Mouse (Mus musculus): ENCODE results near the gene Ear14. TPM values are rescaled to one million over a fixed set of nuclear protein-coding genes. Genes with fewer than 3 reads are reported as not detected.
"Not testable (repeated sequence)": the region's sequence is repeated elsewhere in the genome, so short reads cannot be mapped to it uniquely, and the experiment has no call there.

Gene Ear14
- polyA plus RNA-seq, 1 experiment from 2014 or later: not detected

DNA sequence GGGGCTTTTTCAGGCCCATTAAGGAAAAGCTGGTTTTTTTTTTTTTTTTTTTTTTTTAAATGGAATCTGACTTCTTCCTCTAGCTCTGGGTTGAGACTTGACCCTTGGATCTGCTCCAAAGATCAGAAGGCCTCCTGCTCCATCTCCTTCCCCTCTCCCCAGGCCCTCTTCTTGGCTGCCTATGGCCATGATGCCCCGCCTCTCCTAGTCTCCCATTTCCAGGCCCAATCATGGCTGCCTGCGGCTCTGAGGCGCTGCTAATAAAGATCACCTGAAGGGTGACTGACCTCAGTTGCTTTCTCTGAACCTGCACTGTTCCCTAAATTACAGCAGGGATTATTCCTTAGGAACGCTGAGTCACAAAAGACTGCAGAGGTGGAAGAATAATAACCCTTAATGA is 29.3 kb upstream of the Ear14 start:
- 0 out of 2 replicates have a peak, but pooled peaks cover 8% of the 10 kb centered on the region for H3K4me1 ChIP-seq (ENCODE audit: insufficient read depth, low read length)
- no peaks in the 10 kb centered on the region for H3K9me3 ChIP-seq (ENCODE audit: low read length)
- H3K4me3 ChIP-seq (ENCODE audit: low read length): no peak overlapping the region
- no peak overlapping the region for H3K4me2 ChIP-seq (replicated peaks; ENCODE audit: low read depth, low read length)
- no peaks in the 10 kb centered on the region for H3K36me3 ChIP-seq (ENCODE audit: insufficient read depth, low read length)
- H3K27ac ChIP-seq (ENCODE audit: low read length): no peak overlapping the region
- no peaks in the 10 kb centered on the region for H3K27me3 ChIP-seq (ENCODE audit: insufficient read depth, low read length)
- ATAC-seq (ENCODE audit: low FRiP score, low TSS enrichment): peak; percentile 79
- H3K9ac ChIP-seq (replicated peaks; ENCODE audit: low read length): no peak overlapping the region
- 50% methylated on average over 4 of the region's 4 CpGs for WGBS

DNA sequence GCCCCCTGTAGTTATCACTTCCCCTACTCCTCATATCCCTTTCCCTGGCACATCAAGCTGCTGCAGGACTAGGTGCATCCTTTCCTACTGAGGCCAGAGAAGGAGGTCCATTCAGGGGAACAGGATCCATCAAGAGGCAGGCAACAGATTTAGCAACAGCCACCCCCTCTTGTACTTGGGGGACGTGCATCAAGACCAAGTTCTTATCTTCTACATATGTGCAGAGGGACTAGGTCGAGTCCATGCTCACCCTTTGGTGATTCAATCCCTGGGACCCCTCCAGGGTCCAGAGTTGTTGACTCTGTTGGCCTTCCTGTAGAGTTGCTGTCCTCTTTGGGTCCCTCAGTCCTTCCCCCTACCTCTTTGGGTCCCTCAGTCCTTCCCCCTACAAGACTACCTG is 22.1 kb upstream of the Ear14 start:
- not testable (repeated sequence) for H3K36me3 ChIP-seq (ENCODE audit: insufficient read depth, low read length); H3K4me1 ChIP-seq (ENCODE audit: insufficient read depth, low read length); H3K9ac ChIP-seq (replicated peaks; ENCODE audit: low read length); H3K4me2 ChIP-seq (replicated peaks; ENCODE audit: low read depth, low read length); H3K27ac ChIP-seq (ENCODE audit: low read length); H3K4me3 ChIP-seq (ENCODE audit: low read length); H3K9me3 ChIP-seq (ENCODE audit: low read length); H3K27me3 ChIP-seq (ENCODE audit: insufficient read depth, low read length); ATAC-seq (ENCODE audit: low FRiP score, low TSS enrichment)
- WGBS: 79% methylated on average over 2 of the region's 2 CpGs

DNA sequence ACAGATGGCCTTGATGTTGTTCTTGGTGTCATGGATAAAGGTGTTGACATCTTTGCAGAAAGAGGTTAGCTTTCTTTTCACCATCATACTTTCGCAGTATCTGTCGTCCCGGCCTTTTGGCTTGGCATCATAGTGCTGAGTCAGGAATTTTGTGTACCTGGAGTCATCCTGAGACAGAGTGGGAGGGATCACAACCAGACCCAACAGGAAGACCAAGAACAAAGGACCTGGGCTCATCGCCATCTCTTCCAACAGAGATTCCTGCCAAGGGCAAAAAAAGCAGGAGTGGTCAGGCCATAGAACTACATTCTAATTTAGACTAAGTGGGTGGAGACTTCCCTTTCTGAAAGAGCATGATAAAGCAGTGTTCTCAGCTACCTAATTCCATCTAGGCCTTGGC is 7.5 kb upstream of the Ear14 start:
- no peak overlapping the region for H3K9ac ChIP-seq (replicated peaks; ENCODE audit: low read length)
- no peaks in the 10 kb centered on the region for H3K4me1 ChIP-seq (ENCODE audit: insufficient read depth, low read length)
- no peak overlapping the region for H3K4me3 ChIP-seq (ENCODE audit: low read length)
- H3K9me3 ChIP-seq (ENCODE audit: low read length): no peaks in the 10 kb centered on the region
- no peak for ATAC-seq (ENCODE audit: low FRiP score, low TSS enrichment)
- no peaks in the 10 kb centered on the region for H3K27me3 ChIP-seq (ENCODE audit: insufficient read depth, low read length)
- WGBS: 92% methylated on average over 4 of the region's 4 CpGs
- H3K27ac ChIP-seq (ENCODE audit: low read length): no peak overlapping the region
- H3K4me2 ChIP-seq (replicated peaks; ENCODE audit: low read depth, low read length): no peak overlapping the region
- H3K36me3 ChIP-seq (ENCODE audit: insufficient read depth, low read length): no peaks in the 10 kb centered on the region

DNA sequence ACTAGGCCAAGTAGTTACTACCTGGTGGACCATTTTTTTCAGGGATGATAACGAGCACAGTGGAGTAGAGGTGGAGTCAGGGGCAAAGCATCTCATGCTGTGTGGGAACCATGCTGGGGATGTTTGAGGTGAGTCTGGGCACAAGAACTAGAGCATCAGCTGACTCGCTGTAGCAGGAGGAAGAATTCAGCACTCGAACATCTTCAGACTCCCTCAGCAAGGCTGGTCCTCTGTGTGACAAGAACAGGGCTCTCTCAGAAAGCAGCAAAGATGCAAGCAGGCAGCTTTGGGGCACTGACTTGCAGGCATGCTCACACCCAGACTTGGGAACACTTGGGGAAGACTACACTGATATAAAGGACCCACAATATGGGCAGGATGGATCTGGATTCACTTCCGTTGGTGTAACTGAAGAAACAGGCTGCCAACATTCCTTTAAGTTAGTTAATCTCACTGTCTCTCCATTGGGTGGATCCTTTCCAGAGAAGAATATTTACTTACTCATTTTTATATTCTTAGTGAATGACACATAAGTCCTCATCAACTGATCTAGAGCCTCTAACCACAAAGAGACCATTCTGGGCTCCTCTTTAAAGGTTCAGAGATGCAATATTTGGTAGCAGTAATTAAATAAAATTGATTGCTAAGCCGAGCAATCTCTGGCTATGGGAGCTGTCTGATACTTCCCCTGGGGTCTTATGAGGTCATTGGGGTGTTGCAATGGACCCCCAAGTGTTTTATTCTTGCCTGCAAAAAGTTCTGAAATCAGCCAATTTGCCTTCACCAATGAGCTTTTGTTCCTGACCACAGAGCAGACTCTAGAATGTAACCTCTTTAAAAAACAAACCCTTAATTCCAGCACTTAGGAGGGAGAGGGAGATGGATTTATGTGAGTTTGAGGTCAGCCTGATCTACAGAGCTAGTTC is 3.8 kb upstream of the Ear14 start, which contains the start of gene Ang2:
TSS of gene Ang2 (minus strand) at position 51 of the 926 bp plus-strand sequence.
- no peak within 1 kb of the TSS for H3K9ac ChIP-seq (replicated peaks; ENCODE audit: low read length)
- no peaks in the 10 kb centered on the region for H3K9me3 ChIP-seq (ENCODE audit: low read length)
- ATAC-seq (ENCODE audit: low FRiP score, low TSS enrichment): no peak
- no peaks in the 10 kb centered on the region for H3K4me1 ChIP-seq (ENCODE audit: insufficient read depth, low read length)
- no peak within 1 kb of the TSS for H3K4me2 ChIP-seq (replicated peaks; ENCODE audit: low read depth, low read length)
- H3K4me3 ChIP-seq (ENCODE audit: low read length): no peak within 1 kb of the TSS
- no peak within 1 kb of the TSS for H3K27ac ChIP-seq (ENCODE audit: low read length)
- 78% methylated on average over 5 of the region's 5 CpGs for WGBS
- H3K36me3 ChIP-seq (ENCODE audit: insufficient read depth, low read length): no peaks in the 10 kb centered on the region
- H3K27me3 ChIP-seq (ENCODE audit: insufficient read depth, low read length): no peaks in the 10 kb centered on the region

DNA sequence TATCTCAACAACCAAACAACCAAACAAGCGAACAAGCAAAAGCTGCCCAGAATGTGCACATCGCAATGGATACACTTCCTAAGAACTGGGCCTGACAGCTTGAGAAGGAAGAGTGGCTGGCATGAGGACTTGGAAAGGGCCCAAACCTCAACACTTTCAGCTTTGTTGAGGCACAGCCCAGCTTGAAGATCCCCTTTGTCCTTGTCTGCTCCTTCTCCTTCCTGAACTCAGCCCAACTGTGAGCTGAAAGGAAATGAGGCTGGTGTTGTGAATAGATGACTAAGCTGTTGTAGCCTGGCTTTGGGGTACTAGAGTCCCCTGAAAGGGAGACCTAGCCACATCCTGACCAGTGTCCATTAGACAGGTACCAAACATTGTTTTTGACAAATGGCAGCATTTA is 3.1 kb upstream of the Ear14 start:
- Histone ChIP-seq H3K9me3 (ENCODE audit: low read length) (no peaks in the 10 kb centered on the region), H3K9ac (replicated peaks; ENCODE audit: low read length) (no peak overlapping the region), H3K4me1 (ENCODE audit: insufficient read depth, low read length) (no peaks in the 10 kb centered on the region), H3K27me3 (ENCODE audit: insufficient read depth, low read length) (no peaks in the 10 kb centered on the region), H3K4me2 (replicated peaks; ENCODE audit: low read depth, low read length) (no peak overlapping the region), H3K36me3 (ENCODE audit: insufficient read depth, low read length) (no peaks in the 10 kb centered on the region), H3K27ac (ENCODE audit: low read length) (no peak overlapping the region), H3K4me3 (ENCODE audit: low read length) (no peak overlapping the region)
- WGBS: 92% methylated on average over 2 of the region's 2 CpGs
- no peak for ATAC-seq (ENCODE audit: low FRiP score, low TSS enrichment)

DNA sequence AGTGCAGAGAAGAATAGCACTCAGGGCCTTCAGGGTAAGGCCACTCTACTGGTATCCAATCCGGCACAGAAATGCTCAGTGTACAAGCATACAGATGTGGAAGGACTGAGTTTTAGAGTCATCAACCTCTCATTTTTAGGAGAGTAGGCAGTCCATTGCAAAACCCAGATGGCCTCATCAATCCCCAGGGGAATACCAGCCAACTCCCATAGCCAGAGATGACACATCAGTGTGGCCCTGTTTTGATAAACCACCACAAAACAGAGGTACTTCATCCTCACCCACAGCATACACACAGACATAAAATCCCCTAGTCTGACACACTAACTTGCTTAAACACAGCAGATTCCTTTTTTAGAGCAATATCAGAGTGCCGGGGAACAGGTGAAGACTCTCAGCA is 2.7 kb upstream of the Ear14 start:
- Histone ChIP-seq H3K4me3 (ENCODE audit: low read length) (no peak overlapping the region), H3K4me2 (replicated peaks; ENCODE audit: low read depth, low read length) (no peak overlapping the region), H3K4me1 (ENCODE audit: insufficient read depth, low read length) (no peaks in the 10 kb centered on the region), H3K27me3 (ENCODE audit: insufficient read depth, low read length) (no peaks in the 10 kb centered on the region), H3K36me3 (ENCODE audit: insufficient read depth, low read length) (no peaks in the 10 kb centered on the region), H3K9me3 (ENCODE audit: low read length) (no peaks in the 10 kb centered on the region), H3K9ac (replicated peaks; ENCODE audit: low read length) (no peak overlapping the region), H3K27ac (ENCODE audit: low read length) (no peak overlapping the region)
- 87% methylated on average over 2 of the region's 2 CpGs for WGBS
- ATAC-seq (ENCODE audit: low FRiP score, low TSS enrichment): no peak

DNA sequence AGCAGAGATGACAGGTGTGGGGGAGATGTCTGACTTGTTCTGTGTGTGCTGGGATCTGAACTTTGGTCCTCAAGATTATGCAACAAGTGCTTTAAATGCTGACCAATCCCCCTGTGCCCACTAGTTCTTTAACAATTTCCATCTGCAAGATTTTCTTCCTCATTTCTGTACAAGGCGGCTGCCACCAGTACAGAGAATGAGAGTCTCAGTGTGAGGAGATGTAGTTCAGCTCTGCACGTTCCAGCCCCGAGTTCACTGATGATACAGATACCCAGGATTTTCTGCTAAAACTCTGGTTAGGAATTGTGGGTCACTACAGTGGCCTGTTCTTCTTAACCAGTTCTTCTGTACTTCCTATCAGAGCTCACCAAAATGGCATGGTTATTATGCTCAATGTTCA is 16.9 kb downstream of the Ear14 start:
- not testable (repeated sequence) for ATAC-seq (ENCODE audit: low FRiP score, low TSS enrichment); H3K27me3 ChIP-seq (ENCODE audit: insufficient read depth, low read length); H3K36me3 ChIP-seq (ENCODE audit: insufficient read depth, low read length); H3K9ac ChIP-seq (replicated peaks; ENCODE audit: low read length); H3K27ac ChIP-seq (ENCODE audit: low read length); H3K4me1 ChIP-seq (ENCODE audit: insufficient read depth, low read length); H3K9me3 ChIP-seq (ENCODE audit: low read length); H3K4me2 ChIP-seq (replicated peaks; ENCODE audit: low read depth, low read length); H3K4me3 ChIP-seq (ENCODE audit: low read length)
- 89% methylated on average over 3 of the region's 3 CpGs for WGBS

DNA sequence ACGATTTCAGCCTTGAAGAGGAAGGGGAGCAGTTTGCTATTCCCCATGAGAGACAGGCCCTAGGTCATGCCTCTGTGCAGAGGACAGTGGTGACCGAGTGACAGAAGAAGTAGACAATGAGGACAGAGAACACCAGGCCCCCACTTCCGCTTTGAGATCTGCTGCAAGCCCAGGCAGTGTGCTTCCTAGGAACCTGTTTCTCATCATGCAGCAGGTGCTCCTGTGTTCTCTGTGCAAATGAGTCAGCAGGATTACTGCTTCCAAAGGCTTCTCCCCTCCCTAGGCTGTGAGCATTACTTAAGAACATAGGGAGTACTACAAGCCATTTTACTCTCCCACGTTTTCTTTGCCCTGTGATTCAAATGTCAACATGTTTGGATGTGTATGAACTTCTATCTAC is 26.5 kb downstream of the Ear14 start:
- not testable (repeated sequence) for H3K4me1 ChIP-seq (ENCODE audit: insufficient read depth, low read length); H3K9me3 ChIP-seq (ENCODE audit: low read length); H3K9ac ChIP-seq (replicated peaks; ENCODE audit: low read length); H3K36me3 ChIP-seq (ENCODE audit: insufficient read depth, low read length); H3K4me2 ChIP-seq (replicated peaks; ENCODE audit: low read depth, low read length); ATAC-seq (ENCODE audit: low FRiP score, low TSS enrichment); H3K27ac ChIP-seq (ENCODE audit: low read length); H3K27me3 ChIP-seq (ENCODE audit: insufficient read depth, low read length); H3K4me3 ChIP-seq (ENCODE audit: low read length)
- WGBS: 69% methylated on average over 4 of the region's 4 CpGs

DNA sequence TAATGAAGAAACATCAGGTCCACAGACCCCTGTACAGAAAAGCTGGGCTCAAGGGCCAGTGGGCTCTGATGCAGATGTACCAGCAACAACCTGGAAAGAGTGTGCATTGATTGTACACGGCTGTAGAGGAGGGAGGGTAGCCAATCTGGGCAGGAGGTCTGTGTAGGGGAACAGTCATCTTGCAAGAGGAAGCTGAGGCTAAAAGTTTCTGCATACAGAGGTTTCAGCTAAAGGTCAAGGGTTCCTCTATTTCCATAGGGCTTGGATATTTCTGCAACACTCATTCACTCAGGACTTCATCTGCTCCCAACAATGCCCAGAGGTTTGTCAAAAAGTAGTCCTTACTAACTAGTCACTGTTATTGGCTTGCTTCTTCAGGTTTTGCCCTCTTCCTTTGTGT is 34.3 kb downstream of the Ear14 start:
- H3K27ac ChIP-seq (ENCODE audit: low read length); H3K27me3 ChIP-seq (ENCODE audit: insufficient read depth, low read length); H3K4me3 ChIP-seq (ENCODE audit: low read length); H3K4me2 ChIP-seq (replicated peaks; ENCODE audit: low read depth, low read length); ATAC-seq (ENCODE audit: low FRiP score, low TSS enrichment); H3K4me1 ChIP-seq (ENCODE audit: insufficient read depth, low read length); H3K9me3 ChIP-seq (ENCODE audit: low read length); H3K36me3 ChIP-seq (ENCODE audit: insufficient read depth, low read length); H3K9ac ChIP-seq (replicated peaks; ENCODE audit: low read length): not testable (repeated sequence)
- 91% methylated on average over 1 of the region's 1 CpGs for WGBS

DNA sequence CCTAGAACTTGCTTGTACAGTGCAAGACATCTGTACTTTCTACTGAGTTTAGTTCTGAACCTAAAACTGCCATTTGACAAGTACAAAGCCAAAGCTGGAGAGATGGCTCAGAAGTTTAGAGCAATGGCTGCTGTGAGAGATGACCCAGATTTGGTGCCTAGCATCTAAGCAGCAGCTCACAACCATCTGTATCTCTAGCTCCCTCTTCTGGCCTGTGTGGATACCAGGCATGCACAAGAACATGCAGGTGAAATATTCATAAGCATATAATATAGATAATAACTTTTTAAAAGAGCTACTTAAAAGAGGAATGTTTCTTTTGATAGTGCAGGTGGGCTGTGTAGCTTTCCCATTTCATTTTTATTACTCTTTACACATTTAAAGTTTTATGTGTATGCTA is 37.7 kb downstream of the Ear14 start:
- H3K9me3 ChIP-seq (ENCODE audit: low read length): no peaks in the 10 kb centered on the region
- H3K9ac ChIP-seq (replicated peaks; ENCODE audit: low read length): no peak overlapping the region
- H3K27ac ChIP-seq (ENCODE audit: low read length): no peak overlapping the region
- H3K4me2 ChIP-seq (replicated peaks; ENCODE audit: low read depth, low read length): no peak overlapping the region
- ATAC-seq (ENCODE audit: low FRiP score, low TSS enrichment): no peak
- H3K4me1 ChIP-seq (ENCODE audit: insufficient read depth, low read length): no peaks in the 10 kb centered on the region
- H3K4me3 ChIP-seq (ENCODE audit: low read length): no peak overlapping the region
- no peaks in the 10 kb centered on the region for H3K36me3 ChIP-seq (ENCODE audit: insufficient read depth, low read length)
- H3K27me3 ChIP-seq (ENCODE audit: insufficient read depth, low read length): no peaks in the 10 kb centered on the region

All from kidney, embryonic 16.5 days (tissue).